Mouse (Mus musculus) forelimb bud, embryonic 11.5 days (tissue): ENCODE data around the gene Olfr553.
A peak's percentile ranks its signal among the peaks of the same experiment; 100 is the strongest.
"Not testable (repeated sequence)": the region's sequence is repeated elsewhere in the genome, so short reads cannot be mapped to it uniquely, and the experiment has no call there.

ENCODE experiments used
- DNase-seq: peaks from one replicate; pipeline ENCODE4 v3.0.0-alpha.2; 2012; ENCODE audit warnings: low read depth, low spot score

Olfr553 gene

GRCm38 (mm10) chr7:102618118-102618517, at the start of gene Olfr553:
Gene Olfr553, minus strand, starts transcription at chr7:102618218.
- DNase-seq = no peak

- peak; percentile 11 for DNase-seq
Measured at GRCm38 (mm10) chr7:102665378-102665777, 47.4 kb upstream of the Olfr553 start.

GRCm38 (mm10) chr7:102664599-102664998, 46.6 kb upstream of the Olfr553 start, which contains the start of gene Olfr556:
Gene Olfr556, plus strand, starts transcription at chr7:102664899.
- DNase-seq = no peak

GRCm38 (mm10) chr7:102658523-102658922, 40.5 kb upstream of the Olfr553 start, which contains the start of gene Olfr555:
Gene Olfr555, plus strand, starts transcription at chr7:102658823.
- no peak for DNase-seq

GRCm38 (mm10) chr7:102644945-102645344, 26.9 kb upstream of the Olfr553 start:
- not testable (repeated sequence) for DNase-seq

GRCm38 (mm10) chr7:102638132-102638531, 20.1 kb upstream of the Olfr553 start, which contains the start of gene Olfr554:
Gene Olfr554, plus strand, starts transcription at chr7:102638432.
- DNase-seq = no peak

GRCm38 (mm10) chr7:102636665-102637064, 18.6 kb upstream of the Olfr553 start:
- peak; percentile 3 for DNase-seq

GRCm38 (mm10) chr7:102620368-102620767, 2.4 kb upstream of the Olfr553 start:
- DNase-seq = not testable (repeated sequence)

- no peak for DNase-seq
Measured at GRCm38 (mm10) chr7:102619608-102620007, 1.6 kb upstream of the Olfr553 start.

GRCm38 (mm10) chr7:102597378-102598031, 20.5 kb downstream of the Olfr553 start, which contains the start of gene Olfr552:
Gene Olfr552, plus strand, starts transcription at chr7:102597770.
- no peak for DNase-seq

GRCm38 (mm10) chr7:102591786-102592185, 26.2 kb downstream of the Olfr553 start, which contains the start of gene Olfr551:
Gene Olfr551, minus strand, starts transcription at chr7:102591886.
- no peak for DNase-seq

- no peak for DNase-seq
Measured at GRCm38 (mm10) chr7:102575998-102576397, 42.0 kb downstream of the Olfr553 start.

- DNase-seq = no peak
Measured at GRCm38 (mm10) chr7:102573174-102573830, 44.7 kb downstream of the Olfr553 start.

- no peak for DNase-seq
Measured at GRCm38 (mm10) chr7:102571142-102571541, 46.9 kb downstream of the Olfr553 start, which contains the start of gene Olfr550. Gene Olfr550, plus strand, starts transcription at chr7:102571442.

GRCm38 (mm10) chr7:102566219-102566618, 51.8 kb downstream of the Olfr553 start:
- DNase-seq = no peak

- peak; percentile 64 for DNase-seq
Measured at GRCm38 (mm10) chr7:102564999-102565997, 52.7 kb downstream of the Olfr553 start, which contains the start of gene Trim21. Gene Trim21, minus strand, starts transcription at chr7:102565486.
